Mouse (Mus musculus) brain, embryonic 14.5 days (tissue): ENCODE measurements at regions not wholly inside any gene's neighbourhood (a gene's known extent, or its start where the extent isn't known, plus 50 kb on each side); places are given as distances from the start of the nearest gene placed in this dataset.

Experiments
- CTCF ChIP-seq: fragments of 200-500 bp; IDR thresholded peaks from 2 replicates; pipeline ENCODE4 v1.5.1; 2012; ENCODE audit warnings: inconsistent platforms, mild to moderate bottlenecking, moderate library complexity, borderline replicate concordance; ENCODE audit not compliant: insufficient read depth, insufficient read length; ENCODE audit errors: extremely low read depth
- POLR2A ChIP-seq: fragments of 200-500 bp; IDR thresholded peaks from 2 replicates; pipeline ENCODE4 v1.6.1; 2012; ENCODE audit warnings: mild to moderate bottlenecking, inconsistent platforms, borderline replicate concordance; ENCODE audit not compliant: poor library complexity, insufficient read depth, insufficient read length, severe bottlenecking; ENCODE audit errors: extremely low read depth

DNA sequence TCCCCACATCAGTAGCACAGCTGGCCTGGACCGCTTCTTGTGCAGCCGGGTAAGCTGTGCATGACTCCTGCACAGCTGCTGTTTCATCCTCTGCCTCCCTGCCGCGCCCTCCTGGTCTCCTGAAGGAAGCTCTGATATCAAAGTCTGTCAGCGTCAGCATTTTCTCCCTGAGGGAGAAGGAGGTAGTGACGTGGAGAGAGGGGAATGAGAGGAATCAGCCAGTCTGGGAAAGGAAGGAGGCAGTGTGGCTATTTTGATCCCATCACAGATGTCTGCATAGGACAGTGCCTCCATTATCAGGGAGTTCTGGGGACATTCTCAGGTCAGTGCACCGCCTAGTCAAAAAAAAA, 62.6 kb upstream of the Eml4 start:
- TF ChIP-seq CTCF (no peak), POLR2A (no peak)
